Mouse (Mus musculus) embryo, embryonic 10.5 days (tissue): Measurements from ENCODE around the gene Micall1.

Source experiments
- DNase-seq: peaks from one replicate; pipeline ENCODE4 v3.0.0-alpha.2; 2015; ENCODE audit warnings: low spot score

Micall1 gene

GRCm38 (mm10) chr15:79130782-79131181 lies 22.1 kb downstream of the Micall1 start:
- no peak for DNase-seq

GRCm38 (mm10) chr15:79131442-79131841 lies 22.7 kb downstream of the Micall1 start:
- no peak for DNase-seq

GRCm38 (mm10) chr15:79133191-79133661 lies 24.5 kb downstream of the Micall1 start:
- no peak for DNase-seq

- no peak for DNase-seq
Observed at GRCm38 (mm10) chr15:79134496-79135270, 26.0 kb downstream of the Micall1 start.

- no peak for DNase-seq
Observed at GRCm38 (mm10) chr15:79135332-79135731, 26.6 kb downstream of the Micall1 start.

GRCm38 (mm10) chr15:79135783-79136575 lies 27.3 kb downstream of the Micall1 start:
- no peak for DNase-seq

GRCm38 (mm10) chr15:79139640-79140039 lies 30.9 kb downstream of the Micall1 start:
- no peak for DNase-seq

- peak; percentile 99 for DNase-seq
Observed at GRCm38 (mm10) chr15:79140866-79141565, 32.3 kb downstream of the Micall1 start, which contains the start of the genes Polr2f and 1700088E04Rik. Gene Polr2f (plus strand): TSS chr15:79141009. Gene 1700088E04Rik (minus strand): TSS chr15:79141253.

- DNase-seq: no peak
Observed at GRCm38 (mm10) chr15:79141566-79141917, 32.8 kb downstream of the Micall1 start.

GRCm38 (mm10) chr15:79143316-79143715 lies 34.6 kb downstream of the Micall1 start:
- DNase-seq: no peak

- DNase-seq: no peak
Observed at GRCm38 (mm10) chr15:79144021-79144420, 35.3 kb downstream of the Micall1 start.

GRCm38 (mm10) chr15:79145522-79145921 lies 36.8 kb downstream of the Micall1 start:
- DNase-seq: no peak

GRCm38 (mm10) chr15:79148533-79148932 lies 39.8 kb downstream of the Micall1 start:
- peak; percentile 92 for DNase-seq

GRCm38 (mm10) chr15:79151881-79152280 lies 43.2 kb downstream of the Micall1 start:
- DNase-seq: no peak

- no peak for DNase-seq
Observed at GRCm38 (mm10) chr15:79152709-79153108, 44.0 kb downstream of the Micall1 start.

GRCm38 (mm10) chr15:79155572-79155971 lies 46.9 kb downstream of the Micall1 start:
- DNase-seq: no peak

- no peak for DNase-seq
Observed at GRCm38 (mm10) chr15:79162301-79162700, 53.6 kb downstream of the Micall1 start.

- DNase-seq: no peak
Observed at GRCm38 (mm10) chr15:79162822-79163221, 54.1 kb downstream of the Micall1 start.

- no peak for DNase-seq
Observed at GRCm38 (mm10) chr15:79164251-79164650, 55.6 kb downstream of the Micall1 start.

- no peak for DNase-seq
Observed at GRCm38 (mm10) chr15:79165140-79165539, 56.4 kb downstream of the Micall1 start, which contains the start of gene Sox10. Gene Sox10 (minus strand): TSS chr15:79165240.

GRCm38 (mm10) chr15:79166712-79167111 lies 58.0 kb downstream of the Micall1 start:
- peak; percentile 43 for DNase-seq

GRCm38 (mm10) chr15:79176905-79177304 lies 68.2 kb downstream of the Micall1 start:
- no peak for DNase-seq
